Mouse (Mus musculus) midbrain, embryonic 14.5 days (tissue): ENCODE results near the gene Pde5a. TPM values are rescaled to one million over a fixed set of nuclear protein-coding genes. Genes with fewer than 3 reads are reported as not detected.

Experiments
- ATAC-seq: fragments of 200-750 bp; cut with Nextera tagmentation; 2 replicates; pipeline ENCODE4 v1.8.0; 2017; ENCODE audit warnings: moderate number of reproducible peaks, moderate library complexity; ENCODE audit not compliant: low FRiP score, low TSS enrichment
- DNase-seq: peaks from one replicate; pipeline ENCODE4 v3.0.0-alpha.2; 2015
- H3K27ac ChIP-seq: fragments of 300-500 bp; sonication (generic); replicated peaks from 2 replicates; pipeline ENCODE4 v1.5.1; 2014; ENCODE audit warnings: mild to moderate bottlenecking, low read depth, low read length, moderate library complexity
- H3K27me3 ChIP-seq: fragments of 300-500 bp; sonication (generic); 2 replicates; pipeline ENCODE4 v1.6.1; 2014; ENCODE audit warnings: low read length, control low read depth, mixed read lengths; ENCODE audit not compliant: control insufficient read depth, insufficient read depth
- H3K36me3 ChIP-seq: fragments of 300-500 bp; sonication (generic); 2 replicates; pipeline ENCODE4 v1.6.1; 2014; ENCODE audit warnings: low read length, control low read depth; ENCODE audit not compliant: control insufficient read depth, insufficient read depth
- H3K4me1 ChIP-seq: fragments of 300-500 bp; sonication (generic); 2 replicates; pipeline ENCODE4 v1.6.1; 2014; ENCODE audit warnings: mild to moderate bottlenecking, antibody characterized with exemption, low read length, control low read depth; ENCODE audit not compliant: control insufficient read depth, insufficient read depth
- H3K4me2 ChIP-seq: fragments of 300-500 bp; sonication (generic); 2 replicates; pipeline ENCODE4 v1.6.1; 2014; ENCODE audit warnings: mild to moderate bottlenecking, low read length, moderate library complexity
- H3K4me3 ChIP-seq: fragments of 300-500 bp; sonication (generic); replicated peaks from 2 replicates; pipeline ENCODE4 v1.5.1; 2014; ENCODE audit warnings: low read depth, low read length
- H3K9ac ChIP-seq: fragments of 300-500 bp; sonication (generic); replicated peaks from 2 replicates; pipeline ENCODE4 v1.6.1; 2014; ENCODE audit warnings: mild to moderate bottlenecking, low read length, moderate library complexity
- H3K9me3 ChIP-seq: fragments of 300-500 bp; sonication (generic); 2 replicates; pipeline ENCODE4 v1.6.1; 2016; ENCODE audit warnings: low read length, control low read depth, mixed read lengths; ENCODE audit not compliant: control insufficient read depth
- WGBS: fragments of 180-500 bp; shearing (Covaris S2); extraction: QIAGEN DNeasy Blood & Tissue Kit; methylation state at CpG from one replicate; pipeline ENCODE4 v1.1.7; 2014; 5-methylcytosine and 5-hydroxymethylcytosine counted together
- polyA plus RNA-seq: library from polyadenylated mRNA; unstranded; fragments of >200 nt; fragmentation: Nextera tagmentation; extraction: Ambion mirVana; gene quantifications from 2 replicates; pipeline ENCODE4 v1.2.1, GENCODE M21; 2014

Gene Pde5a
- polyA plus RNA-seq, 1 experiment from 2014 or later = 3.4 TPM

- ATAC-seq = no peak
- no peak for DNase-seq
Observed at GRCm38 (mm10) chr3:122739460-122739859, 10.7 kb downstream of the Pde5a start.

GRCm38 (mm10) chr3:122744265-122744664, 15.5 kb downstream of the Pde5a start:
- DNase-seq (no peak), ATAC-seq (no peak)
- Histone ChIP-seq H3K4me1 (no peaks in the 10 kb centered on the region), H3K9ac (no peak overlapping the region), H3K36me3 (no peaks in the 10 kb centered on the region), H3K4me3 (no peak overlapping the region), H3K27ac (no peak overlapping the region), H3K27me3 (no peaks in the 10 kb centered on the region), H3K9me3 (peaks cover 13% of the 10 kb centered on the region), H3K4me2 (no peak overlapping the region)
- 93% methylated on average over 3 of the region's 3 CpGs for WGBS

More at GRCm38 (mm10) chr3:122739460-122739859, 10.7 kb downstream of the Pde5a start:
- no peak overlapping the region for H3K4me3 ChIP-seq
- H3K27me3 ChIP-seq = no peaks in the 10 kb centered on the region
- no peak overlapping the region for H3K9ac ChIP-seq
- no peaks in the 10 kb centered on the region for H3K9me3 ChIP-seq
- WGBS = 98% methylated on average over 15 of the region's 15 CpGs
- H3K27ac ChIP-seq = no peak overlapping the region
- no peaks in the 10 kb centered on the region for H3K36me3 ChIP-seq
- H3K4me1 ChIP-seq = no peaks in the 10 kb centered on the region
- H3K4me2 ChIP-seq = no peak overlapping the region

- Histone ChIP-seq H3K27me3 (no peaks in the 10 kb centered on the region), H3K9ac (no peak overlapping the region), H3K36me3 (no peaks in the 10 kb centered on the region), H3K9me3 (peaks cover 13% of the 10 kb centered on the region), H3K4me2 (no peak overlapping the region), H3K4me3 (no peak overlapping the region), H3K4me1 (no peaks in the 10 kb centered on the region), H3K27ac (no peak overlapping the region)
- WGBS = 80% methylated on average over 9 of the region's 9 CpGs
- DNase-seq (peak; percentile 37), ATAC-seq (no peak)
Observed at GRCm38 (mm10) chr3:122747921-122748700, 19.4 kb downstream of the Pde5a start.

- H3K36me3 ChIP-seq = no peaks in the 10 kb centered on the region
- no peak for DNase-seq
- no peak for ATAC-seq
- WGBS = 82% methylated on average over 8 of the region's 8 CpGs
- H3K4me3 ChIP-seq = no peak overlapping the region
- no peaks in the 10 kb centered on the region for H3K27me3 ChIP-seq
- H3K4me2 ChIP-seq = no peak overlapping the region
- 0 out of 2 replicates have a peak, but pooled peaks cover 3% of the 10 kb centered on the region for H3K4me1 ChIP-seq
- no peak overlapping the region for H3K27ac ChIP-seq
- H3K9me3 ChIP-seq = no peaks in the 10 kb centered on the region
- H3K9ac ChIP-seq = no peak overlapping the region
Observed at GRCm38 (mm10) chr3:122763240-122763761, 34.6 kb downstream of the Pde5a start.

GRCm38 (mm10) chr3:122763768-122764167, 35.0 kb downstream of the Pde5a start:
- Histone ChIP-seq H3K9ac (no peak overlapping the region), H3K9me3 (no peaks in the 10 kb centered on the region), H3K36me3 (no peaks in the 10 kb centered on the region), H3K4me2 (no peak overlapping the region), H3K4me1 (0 out of 2 replicates have a peak, but pooled peaks cover 3% of the 10 kb centered on the region), H3K27me3 (no peaks in the 10 kb centered on the region), H3K27ac (no peak overlapping the region), H3K4me3 (no peak overlapping the region)
- DNase-seq (peak; percentile 15), ATAC-seq (no peak)
- 36% methylated on average over 14 of the region's 14 CpGs for WGBS

- Histone ChIP-seq H3K4me3 (no peak overlapping the region), H3K9me3 (no peaks in the 10 kb centered on the region), H3K4me2 (no peak overlapping the region), H3K27me3 (no peaks in the 10 kb centered on the region), H3K36me3 (no peaks in the 10 kb centered on the region), H3K27ac (no peak overlapping the region), H3K4me1 (0 out of 2 replicates have a peak, but pooled peaks cover 3% of the 10 kb centered on the region), H3K9ac (no peak overlapping the region)
- no peak for ATAC-seq
- DNase-seq = no peak
- 58% methylated on average over 4 of the region's 4 CpGs for WGBS
Observed at GRCm38 (mm10) chr3:122766930-122767329, 38.2 kb downstream of the Pde5a start.

GRCm38 (mm10) chr3:122767841-122768240, 39.1 kb downstream of the Pde5a start:
- Histone ChIP-seq H3K4me1 (0 out of 2 replicates have a peak, but pooled peaks cover 3% of the 10 kb centered on the region), H3K9me3 (no peaks in the 10 kb centered on the region), H3K36me3 (no peaks in the 10 kb centered on the region), H3K4me3 (no peak overlapping the region), H3K9ac (no peak overlapping the region), H3K27me3 (no peaks in the 10 kb centered on the region), H3K27ac (no peak overlapping the region), H3K4me2 (no peak overlapping the region)
- WGBS = 68% methylated on average over 5 of the region's 5 CpGs
- DNase-seq (no peak), ATAC-seq (no peak)

GRCm38 (mm10) chr3:122781417-122781816, 52.7 kb downstream of the Pde5a start:
- Histone ChIP-seq H3K9ac (no peak overlapping the region), H3K4me3 (no peak overlapping the region), H3K4me1 (no peaks in the 10 kb centered on the region), H3K4me2 (no peak overlapping the region), H3K36me3 (no peaks in the 10 kb centered on the region), H3K27me3 (no peaks in the 10 kb centered on the region), H3K27ac (no peak overlapping the region), H3K9me3 (no peaks in the 10 kb centered on the region)
- WGBS = 65% methylated on average over 6 of the region's 6 CpGs
- no peak for ATAC-seq
- no peak for DNase-seq

- Histone ChIP-seq H3K4me1 (no peaks in the 10 kb centered on the region), H3K27me3 (no peaks in the 10 kb centered on the region), H3K4me2 (no peak overlapping the region), H3K27ac (no peak overlapping the region), H3K9me3 (no peaks in the 10 kb centered on the region), H3K9ac (no peak overlapping the region), H3K36me3 (no peaks in the 10 kb centered on the region), H3K4me3 (no peak overlapping the region)
- ATAC-seq (no peak), DNase-seq (peak; percentile 69)
- WGBS = 63% methylated on average over 1 of the region's 1 CpGs
Observed at GRCm38 (mm10) chr3:122784245-122784644, 55.5 kb downstream of the Pde5a start.
